Mouse (Mus musculus): ENCODE measurements around the gene Nat8f1. TPM values are rescaled to one million over a fixed set of nuclear protein-coding genes. Genes with fewer than 3 reads are reported as not detected.

Nat8f1 gene
- total RNA-seq, 2 experiments from 2014 or later = 2.0 to 3.9 TPM

GRCm38 (mm10) chr6:85862565-85862964 lies 52.9 kb downstream of the Nat8f1 start:
- no peak for DNase-seq (ENCODE audit: low spot score)
- intact Hi-C loops (cut with DNase I) = no loop called here

GRCm38 (mm10) chr6:85861247-85861646 lies 54.2 kb downstream of the Nat8f1 start:
- no peak for DNase-seq (ENCODE audit: low spot score)
- intact Hi-C loops (cut with DNase I) = no loop called here

Other genes starting within 250 kb of the Nat8f1 start
- not detected for gene Nat8f7, start 202.5 kb downstream of the Nat8f1 start, total RNA-seq (2021)
- gene Nat8f3, start 149.9 kb downstream of the Nat8f1 start, total RNA-seq (2021) = under 1 TPM; 0.18 to 0.31 TPM
- gene Nat8f6, start 94.7 kb downstream of the Nat8f1 start, total RNA-seq (2021) = not detected
- not detected for gene Nat8f5, start 94.7 kb downstream of the Nat8f1 start, total RNA-seq (2021)
- not detected for gene Nat8, start 83.6 kb downstream of the Nat8f1 start, total RNA-seq (2021)
- gene Nat8f2, start 46.5 kb downstream of the Nat8f1 start, total RNA-seq (2021) = not detected
- gene Nat8f4, start 10.8 kb downstream of the Nat8f1 start, total RNA-seq (2021) = under 1 TPM; 0.73 to 0.91 TPM
- 10 to 100 TPM; 11.8 to 13.1 TPM for gene Tprkb, start 3.8 kb downstream of the Nat8f1 start, total RNA-seq (2021)
- gene Dusp11, start 46.0 kb upstream of the Nat8f1 start, total RNA-seq (2021) = 10 to 100 TPM; 43.6 to 51.7 TPM
- not detected for gene Figla, start 100.5 kb upstream of the Nat8f1 start, total RNA-seq (2021)
- under 1 TPM; 0.29 to 0.31 TPM for gene Add2, start 113.0 kb upstream of the Nat8f1 start, total RNA-seq (2021)

All from heart, postnatal 25 days (tissue).